Mouse (Mus musculus) cortical plate, adult 2 months (tissue): ENCODE measurements around the gene Cacna1c. TPM values are rescaled to one million over a fixed set of nuclear protein-coding genes. Genes with fewer than 3 reads are reported as not detected.

Source experiments
- H3K27ac ChIP-seq: fragments of 200-500 bp; 2 replicates; pipeline ENCODE4 v1.5.1; 2012; ENCODE audit warnings: low read length, control low read depth, inconsistent platforms; ENCODE audit not compliant: insufficient read depth
- H3K4me1 ChIP-seq: fragments of 200-500 bp; 2 replicates; pipeline ENCODE4 v1.6.1; 2011; ENCODE audit warnings: low read length; ENCODE audit not compliant: control insufficient read depth, insufficient read depth
- H3K4me3 ChIP-seq: fragments of 200-500 bp; 2 replicates; pipeline ENCODE4 v1.5.1; 2011; ENCODE audit warnings: mild to moderate bottlenecking, low read length, control low read depth; ENCODE audit not compliant: insufficient read depth
- CTCF ChIP-seq: fragments of 200-500 bp; IDR thresholded peaks from 2 replicates; pipeline ENCODE4 v1.5.1; 2011; ENCODE audit warnings: mild to moderate bottlenecking, control low read depth, low read length; ENCODE audit not compliant: insufficient read depth; ENCODE audit errors: extremely low read depth
- POLR2A ChIP-seq: fragments of 200-500 bp; IDR thresholded peaks from 2 replicates; pipeline ENCODE4 v1.6.1; 2011; ENCODE audit warnings: mild to moderate bottlenecking, low read length, control low read depth; ENCODE audit not compliant: insufficient read depth; ENCODE audit errors: extremely low read depth
- polyA plus RNA-seq: library from polyadenylated mRNA; depleted of rRNA; stranded (reverse); fragments of >200 nt; gene quantifications from 2 replicates; pipeline ENCODE4 v1.2.3, GENCODE M21; 2012

Gene Cacna1c
- polyA plus RNA-seq, 1 experiment, result 15.9 TPM

DNA sequence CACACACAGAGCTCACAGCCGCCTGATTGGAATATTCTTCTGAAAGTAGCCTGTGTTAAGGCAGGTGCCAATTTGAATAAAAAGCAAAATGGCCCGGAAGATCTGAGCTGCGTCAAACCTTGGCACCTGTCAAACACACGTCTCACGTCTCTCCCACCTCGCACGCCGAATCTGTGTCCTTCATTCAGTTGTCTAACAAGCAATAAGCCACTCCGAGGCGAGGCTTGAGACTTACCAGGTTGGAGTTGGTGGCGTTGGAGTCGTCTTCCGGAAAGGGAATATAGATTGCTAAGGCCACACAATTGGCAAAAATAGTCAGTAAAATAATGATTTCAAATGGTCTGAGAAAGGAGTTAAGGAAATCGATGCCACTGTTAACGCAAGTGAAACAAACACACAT lies 143.9 kb downstream of the Cacna1c start:
- Histone ChIP-seq H3K27ac (no peak overlapping the region), H3K4me3 (no peak overlapping the region), H3K4me1 (peaks cover 2% of the 10 kb centered on the region; the same call in 1 of the 2 replicates)
- TF ChIP-seq CTCF (no peak), POLR2A (no peak)

GRCm38 (mm10) chr6:119051721-119052120 lies 144.5 kb downstream of the Cacna1c start:
- no peak for TF ChIP-seq CTCF
- TF ChIP-seq POLR2A, result no peak
- H3K27ac ChIP-seq, result no peak overlapping the region
- H3K4me1 ChIP-seq, result no peaks in the 10 kb centered on the region
- H3K4me3 ChIP-seq, result no peak overlapping the region

- TF ChIP-seq CTCF (no peak), POLR2A (no peak)
- no peak overlapping the region for H3K27ac ChIP-seq
Observed at GRCm38 (mm10) chr6:119047340-119047739, 148.9 kb downstream of the Cacna1c start.

DNA sequence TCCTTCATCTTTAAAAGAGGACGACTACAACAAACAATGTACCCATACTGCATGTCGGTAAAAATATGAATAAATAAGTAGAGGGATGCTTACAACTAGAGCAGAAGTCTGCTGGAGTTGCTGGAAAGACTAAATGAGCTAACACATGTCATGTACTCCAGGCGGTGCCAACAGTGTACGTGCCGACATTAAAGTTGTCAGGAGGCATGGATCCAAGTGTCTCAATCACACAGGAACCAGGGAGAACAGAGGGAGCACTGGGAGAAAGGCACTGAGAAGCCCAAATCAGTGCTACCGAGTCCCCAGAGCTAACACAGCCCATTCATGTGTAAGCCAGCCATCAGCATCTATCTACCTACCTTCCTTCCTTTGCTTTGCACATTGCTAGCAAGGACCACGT lies 150.7 kb downstream of the Cacna1c start:
- TF ChIP-seq POLR2A, result no peak
- TF ChIP-seq CTCF, result no peak
- Histone ChIP-seq H3K4me3 (no peak overlapping the region), H3K4me1 (peaks cover 14% of the 10 kb centered on the region), H3K27ac (no peak overlapping the region)

More at GRCm38 (mm10) chr6:119047340-119047739, 148.9 kb downstream of the Cacna1c start:
- Histone ChIP-seq H3K4me3 (no peak overlapping the region), H3K4me1 (peaks cover 12% of the 10 kb centered on the region)

- Histone ChIP-seq H3K4me3 (no peak overlapping the region), H3K27ac (no peak overlapping the region), H3K4me1 (peaks cover 16% of the 10 kb centered on the region)
- no peak for TF ChIP-seq CTCF
- no peak for TF ChIP-seq POLR2A
Observed at GRCm38 (mm10) chr6:119044148-119044547, 152.1 kb downstream of the Cacna1c start.

GRCm38 (mm10) chr6:119042803-119043202 lies 153.4 kb downstream of the Cacna1c start:
- peaks cover 20% of the 10 kb centered on the region for H3K4me1 ChIP-seq
- H3K27ac ChIP-seq, result no peak overlapping the region
- TF ChIP-seq CTCF (no peak), POLR2A (no peak)
- H3K4me3 ChIP-seq, result no peak overlapping the region

DNA sequence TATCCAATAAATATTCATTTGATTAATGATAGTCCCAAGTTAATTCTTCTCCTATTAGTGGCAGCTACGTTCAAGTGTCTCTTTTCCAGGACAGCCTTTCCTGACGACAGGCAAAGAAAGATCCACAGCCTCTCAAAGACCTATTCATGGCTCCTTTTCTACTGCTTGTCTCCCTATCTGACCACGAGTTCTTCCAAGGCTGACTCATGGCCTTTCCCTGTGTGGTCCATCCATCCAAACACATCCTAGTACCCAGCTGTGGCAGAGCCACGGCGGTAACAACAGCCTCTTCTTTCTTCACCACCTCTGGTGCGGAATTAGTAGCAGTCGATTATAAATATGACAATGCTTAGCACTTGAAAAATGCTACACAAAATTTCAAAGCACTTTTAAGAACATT lies 155.3 kb downstream of the Cacna1c start:
- Histone ChIP-seq H3K4me3 (no peak overlapping the region), H3K27ac (no peak overlapping the region), H3K4me1 (peaks cover 22% of the 10 kb centered on the region)
- no peak for TF ChIP-seq POLR2A
- TF ChIP-seq CTCF, result no peak

DNA sequence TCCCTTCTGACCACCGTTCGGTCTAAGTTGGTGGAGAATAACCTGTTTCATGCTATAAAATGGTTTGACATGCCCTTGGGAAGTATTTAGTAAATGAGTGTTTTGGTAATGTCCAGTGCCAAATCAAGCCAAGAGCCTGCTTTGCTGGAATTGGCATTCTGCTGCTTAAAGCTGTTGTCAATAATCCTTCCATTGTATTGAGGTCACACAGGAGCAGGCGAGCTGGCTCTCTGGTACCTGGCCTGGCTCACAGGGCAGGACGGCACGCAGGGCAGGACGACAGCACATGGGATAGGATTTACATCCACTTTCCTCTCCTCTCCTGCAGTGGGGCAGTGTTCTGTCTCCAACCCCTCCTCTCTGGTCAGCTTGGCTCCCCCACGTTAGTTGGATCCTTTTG lies 156.4 kb downstream of the Cacna1c start:
- no peak overlapping the region for H3K4me3 ChIP-seq
- H3K4me1 ChIP-seq, result peaks cover 23% of the 10 kb centered on the region
- TF ChIP-seq CTCF (no peak), POLR2A (no peak)
- no peak overlapping the region for H3K27ac ChIP-seq

DNA sequence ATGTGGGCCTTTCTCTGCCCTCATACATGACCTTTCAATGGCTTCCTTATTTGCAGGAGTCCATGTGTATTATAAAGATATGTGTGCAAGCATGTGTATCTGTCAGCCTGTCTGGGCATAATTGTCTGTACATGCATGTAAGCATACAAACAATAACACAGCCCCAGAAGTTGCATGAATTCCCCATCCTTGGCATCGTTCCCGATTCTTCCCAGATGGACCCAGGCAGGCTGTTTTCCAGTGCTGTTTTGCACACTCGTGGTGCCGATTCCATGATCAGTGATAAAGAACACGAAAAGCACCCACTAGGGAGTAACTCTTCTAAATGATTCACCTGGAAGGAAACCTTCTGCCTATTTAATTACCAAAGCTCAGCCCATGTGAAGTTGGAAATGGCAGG lies 156.9 kb downstream of the Cacna1c start:
- Histone ChIP-seq H3K4me3 (no peak overlapping the region), H3K27ac (no peak overlapping the region)

DNA sequence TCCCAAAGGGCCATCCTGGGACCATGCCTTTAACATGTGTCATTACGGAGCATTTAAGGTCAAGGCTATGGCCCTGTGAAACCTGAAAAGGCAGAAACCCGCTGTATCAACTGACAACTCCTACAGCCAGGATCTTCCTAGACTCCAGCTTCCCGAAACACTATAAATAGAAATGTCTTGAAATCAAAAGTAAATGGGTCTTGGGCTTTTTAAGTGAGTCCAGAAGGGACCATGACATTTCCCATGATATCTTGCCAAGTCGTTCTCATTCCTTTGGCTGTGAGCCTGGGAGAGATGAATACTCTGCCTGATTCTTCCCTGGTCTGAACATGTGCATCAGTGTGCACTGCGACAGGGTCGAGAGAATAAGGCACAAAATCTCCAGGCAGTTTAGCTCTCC lies 158.4 kb downstream of the Cacna1c start:
- Histone ChIP-seq H3K4me3 (no peak overlapping the region), H3K4me1 (peaks cover 16% of the 10 kb centered on the region), H3K27ac (no peak overlapping the region)
- TF ChIP-seq CTCF, result no peak
- no peak for TF ChIP-seq POLR2A

More for the DNA sequence above, 156.9 kb downstream of the Cacna1c start:
- TF ChIP-seq POLR2A, result no peak
- TF ChIP-seq CTCF, result no peak
- H3K4me1 ChIP-seq, result peaks cover 23% of the 10 kb centered on the region

DNA sequence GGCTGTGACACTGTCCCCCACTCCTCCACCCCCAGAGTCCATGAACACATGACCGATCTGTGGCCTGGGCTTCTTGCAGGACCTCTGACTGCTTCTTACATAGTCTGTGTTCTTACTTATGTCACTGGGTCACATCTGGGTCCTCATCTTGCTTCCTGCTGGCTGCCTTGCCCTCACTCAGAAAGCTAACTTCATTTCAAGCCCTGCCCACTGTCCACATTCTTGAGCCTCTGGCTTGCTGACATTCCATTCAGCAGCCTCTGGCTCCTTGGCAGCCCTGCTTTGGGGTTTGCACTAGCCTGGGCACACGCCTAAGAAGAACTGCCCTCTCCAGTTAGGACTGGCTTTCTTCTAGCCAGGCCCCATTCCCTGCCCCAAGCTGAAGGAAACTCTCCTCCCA lies 159.2 kb downstream of the Cacna1c start:
- H3K4me3 ChIP-seq, result no peak overlapping the region
- no peak overlapping the region for H3K27ac ChIP-seq
- peaks cover 16% of the 10 kb centered on the region for H3K4me1 ChIP-seq
- no peak for TF ChIP-seq CTCF
